Mouse (Mus musculus) olfactory bulb, adult 2 months (tissue): ENCODE data around the gene Ppp2r3a. TPM values are rescaled to one million over a fixed set of nuclear protein-coding genes. Genes with fewer than 3 reads are reported as not detected.

Experiments
- H3K27ac ChIP-seq: fragments of 200-500 bp; 2 replicates; pipeline ENCODE4 v1.5.1; 2012; ENCODE audit warnings: low read depth, low read length; ENCODE audit not compliant: insufficient read depth
- H3K4me1 ChIP-seq: fragments of 200-500 bp; 2 replicates; pipeline ENCODE4 v1.6.1; 2012; ENCODE audit warnings: low read length; ENCODE audit not compliant: control insufficient read depth, insufficient read depth
- H3K4me3 ChIP-seq: fragments of 200-500 bp; 2 replicates; pipeline ENCODE4 v1.5.1; 2012; ENCODE audit warnings: mild to moderate bottlenecking, low read depth, low read length, moderate library complexity; ENCODE audit not compliant: insufficient read depth
- CTCF ChIP-seq: fragments of 200-500 bp; IDR thresholded peaks from 2 replicates; pipeline ENCODE4 v1.5.1; 2012; ENCODE audit warnings: low read depth, mild to moderate bottlenecking, low read length, moderate library complexity; ENCODE audit not compliant: insufficient read depth
- POLR2A ChIP-seq: fragments of 200-500 bp; IDR thresholded peaks from 2 replicates; pipeline ENCODE4 v1.6.1; 2012; ENCODE audit warnings: mild to moderate bottlenecking, low read depth, low read length, moderate library complexity; ENCODE audit not compliant: insufficient read depth
- WGBS: fragments of 180-500 bp; shearing (Covaris S2); methylation state at CpG from one replicate; pipeline ENCODE4 v1.1.7; 2018; 5-methylcytosine and 5-hydroxymethylcytosine counted together
- polyA plus RNA-seq: library from polyadenylated mRNA; stranded (reverse); fragments of >200 nt; gene quantifications from 2 replicates; pipeline ENCODE4 v1.2.4, GENCODE M21; 2012; ENCODE audit warnings: low replicate concordance; ENCODE audit not compliant: missing spikeins, insufficient read depth, insufficient read length

Gene Ppp2r3a
- polyA plus RNA-seq, 1 experiment: 68.1 TPM

DNA sequence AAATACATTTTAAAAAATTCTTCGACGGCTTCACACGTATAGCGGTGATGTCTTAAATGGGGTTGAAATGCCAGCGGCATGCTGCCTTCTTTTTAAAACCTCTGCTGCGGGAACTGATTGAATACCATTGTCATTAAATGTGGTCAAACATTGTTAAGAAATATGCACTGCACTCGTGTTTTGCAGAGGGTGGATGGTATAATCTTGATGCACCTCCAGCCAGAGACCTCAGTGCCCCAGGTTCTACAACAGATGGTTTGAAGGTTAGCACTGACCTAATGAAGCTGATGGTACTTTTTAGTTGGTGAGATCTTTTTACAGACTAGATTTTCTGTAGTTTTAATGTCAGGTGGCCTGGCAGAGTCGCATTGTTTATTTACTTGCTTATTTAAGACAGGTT, 175.9 kb downstream of the Ppp2r3a start:
- H3K4me1 ChIP-seq: peaks cover 5% of the 10 kb centered on the region; the same call in 1 of the 2 replicates
- H3K4me3 ChIP-seq: peak overlapping the region; percentile 73
- TF ChIP-seq POLR2A (no peak), CTCF (no peak)
- WGBS: under 1% methylated on average over 8 of the region's 8 CpGs
- no peak overlapping the region for H3K27ac ChIP-seq

DNA sequence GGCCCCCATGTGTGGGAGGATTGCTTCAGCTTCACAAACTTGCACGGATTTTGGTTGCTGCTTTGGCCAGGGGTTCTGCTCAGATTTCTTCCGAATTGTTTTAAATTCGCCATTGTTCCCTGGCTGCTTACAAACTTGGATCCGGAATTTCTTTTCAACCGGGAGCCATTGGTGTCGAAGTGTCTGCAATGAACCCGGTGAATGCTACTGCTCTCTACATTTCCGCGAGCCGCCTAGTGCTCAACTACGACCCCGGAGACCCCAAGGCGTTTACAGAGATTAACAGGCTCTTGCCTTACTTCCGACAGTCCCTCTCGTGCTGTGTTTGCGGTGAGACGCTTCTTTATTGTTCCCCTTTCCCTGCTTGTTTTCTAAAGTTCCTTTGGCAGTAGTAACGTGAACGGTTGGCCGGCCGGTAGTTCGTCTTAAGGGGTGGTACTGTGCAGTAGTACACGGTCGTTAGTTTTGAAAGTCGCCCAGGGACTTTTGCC, 176.5 kb downstream of the Ppp2r3a start:
- under 1% methylated on average over 25 of the region's 25 CpGs for WGBS

DNA sequence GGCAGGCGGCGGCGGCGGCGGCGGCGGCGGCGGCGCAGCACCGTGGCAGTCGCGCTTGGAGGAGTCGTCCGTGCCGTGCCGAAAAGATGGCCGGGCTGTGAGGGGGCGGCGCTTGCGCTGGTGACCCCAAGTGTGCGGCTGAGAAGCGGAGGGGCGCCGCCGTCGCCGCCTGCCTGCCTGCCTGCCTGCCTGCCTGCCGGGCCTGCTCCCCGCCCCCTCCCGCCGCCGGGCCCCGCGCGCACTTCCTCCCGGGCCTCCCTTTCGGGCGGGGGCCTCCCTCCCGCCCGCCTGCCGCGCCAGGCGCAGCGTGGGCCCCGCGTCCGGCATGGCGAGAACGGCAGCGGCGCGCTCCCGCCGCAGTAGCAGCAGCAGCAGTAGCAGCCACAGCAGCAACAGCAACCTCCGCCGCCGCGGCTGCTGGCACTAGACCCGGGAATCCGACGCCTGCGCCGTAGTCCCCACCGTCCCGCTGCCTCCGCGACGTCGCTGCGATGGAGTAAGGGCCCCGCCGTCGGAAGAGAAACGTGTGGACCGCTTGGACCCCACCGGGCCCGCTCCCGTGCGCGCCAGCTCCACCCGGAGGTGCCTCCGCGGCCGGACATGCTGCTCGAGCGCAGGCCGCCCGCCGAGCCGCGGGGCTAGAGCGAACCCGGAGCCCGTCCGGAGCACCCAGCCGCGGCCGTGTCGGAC, 177.1 kb downstream of the Ppp2r3a start:
- TF ChIP-seq CTCF (no peak), POLR2A (0 out of 2 replicates have a peak, but pooled peaks have one; percentile 5)

More for the DNA sequence above, 176.5 kb downstream of the Ppp2r3a start:
- Histone ChIP-seq H3K27ac (peak overlapping the region; percentile 69), H3K4me1 (peaks cover 4% of the 10 kb centered on the region; the same call in 1 of the 2 replicates), H3K4me3 (peak overlapping the region; percentile 73)
- TF ChIP-seq POLR2A (no peak), CTCF (no peak)

DNA sequence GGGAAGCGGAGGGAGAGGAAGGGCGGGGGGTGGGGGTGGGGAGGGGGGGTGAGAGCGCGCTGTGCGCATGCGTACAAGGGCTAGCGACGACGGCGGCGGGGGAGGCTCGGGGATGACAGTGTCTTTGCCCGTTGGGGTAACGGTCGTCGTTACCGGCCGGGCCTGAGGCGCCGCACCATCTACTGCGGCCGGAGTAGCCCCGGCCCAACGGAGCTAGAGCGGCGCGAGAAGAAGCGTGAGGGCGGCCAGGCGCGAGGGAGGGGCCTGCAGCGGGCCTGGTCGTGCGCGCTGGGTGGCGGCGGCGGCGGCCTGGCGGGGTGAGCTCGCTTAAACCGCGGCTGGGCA, 177.6 kb downstream of the Ppp2r3a start, which contains the start of gene Msl2:
Gene Msl2 (plus strand): TSS at position 115 of the 345 bp plus-strand sequence.
- under 1% methylated on average over 32 of the region's 43 CpGs for WGBS
- Histone ChIP-seq H3K4me1 (peaks cover 2% of the 10 kb centered on the region; the same call in 1 of the 2 replicates), H3K27ac (peak within 1 kb of the TSS; percentile 95), H3K4me3 (peak within 1 kb of the TSS; percentile 73)
- TF ChIP-seq CTCF (no peak), POLR2A (peak; percentile 69)

More for the DNA sequence above, 177.1 kb downstream of the Ppp2r3a start:
- WGBS: under 1% methylated on average over 81 of the region's 100 CpGs
- Histone ChIP-seq H3K27ac (peak overlapping the region; percentile 95), H3K4me3 (peak overlapping the region; percentile 73), H3K4me1 (peaks cover 2% of the 10 kb centered on the region; the same call in 1 of the 2 replicates)

DNA sequence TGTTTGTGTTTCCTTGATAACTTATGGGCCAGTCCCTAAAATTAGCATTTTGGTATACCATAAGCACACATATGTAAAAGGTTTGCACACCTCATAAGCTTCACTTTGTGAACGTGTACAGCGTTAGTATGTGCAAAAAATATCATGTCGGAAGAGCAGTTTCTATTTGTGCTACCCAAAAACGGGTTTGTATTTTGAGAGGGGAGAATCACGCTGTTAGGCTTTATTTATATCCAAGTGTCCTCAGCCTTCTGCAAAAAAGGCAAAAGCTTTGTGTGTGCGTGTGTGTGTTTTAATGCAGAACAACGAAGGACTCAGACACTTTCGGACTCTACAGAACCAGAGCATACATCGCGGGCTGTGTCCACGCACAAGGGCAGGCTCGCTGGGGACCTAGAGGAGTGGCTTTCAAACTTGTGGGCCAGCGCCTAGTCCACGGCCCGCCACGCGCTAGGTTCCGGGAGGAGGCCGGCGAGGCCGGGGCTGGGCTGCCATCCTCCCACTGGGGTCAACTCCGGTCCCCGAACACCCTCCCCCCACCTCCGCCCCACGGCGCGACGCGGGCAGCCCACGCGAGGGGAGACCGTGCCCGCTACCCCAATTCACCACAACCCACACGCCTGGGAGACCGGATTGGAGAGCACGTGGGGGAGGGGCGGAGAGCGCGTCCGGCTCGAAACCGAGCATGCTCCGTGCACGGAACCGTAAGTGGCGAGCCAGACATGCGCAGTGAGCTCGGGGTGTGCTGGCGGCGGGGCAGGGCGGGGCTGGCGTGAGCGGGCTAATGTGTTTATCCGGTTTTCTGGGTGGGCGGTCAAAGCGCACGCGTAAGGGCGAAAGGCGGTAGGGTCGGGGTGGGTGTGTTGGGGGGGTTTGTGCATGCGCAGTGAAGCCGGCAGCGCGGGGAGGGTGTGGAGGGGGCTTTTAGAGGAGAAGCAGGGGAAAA, 178.3 kb downstream of the Ppp2r3a start:
- TF ChIP-seq POLR2A (no peak; the same call in 1 of the 2 replicates), CTCF (no peak)
- WGBS: under 1% methylated on average over 60 of the region's 65 CpGs
- no peaks in the 10 kb centered on the region for H3K4me1 ChIP-seq
- H3K4me3 ChIP-seq: peak overlapping the region; percentile 73
- H3K27ac ChIP-seq: peak overlapping the region; percentile 92

DNA sequence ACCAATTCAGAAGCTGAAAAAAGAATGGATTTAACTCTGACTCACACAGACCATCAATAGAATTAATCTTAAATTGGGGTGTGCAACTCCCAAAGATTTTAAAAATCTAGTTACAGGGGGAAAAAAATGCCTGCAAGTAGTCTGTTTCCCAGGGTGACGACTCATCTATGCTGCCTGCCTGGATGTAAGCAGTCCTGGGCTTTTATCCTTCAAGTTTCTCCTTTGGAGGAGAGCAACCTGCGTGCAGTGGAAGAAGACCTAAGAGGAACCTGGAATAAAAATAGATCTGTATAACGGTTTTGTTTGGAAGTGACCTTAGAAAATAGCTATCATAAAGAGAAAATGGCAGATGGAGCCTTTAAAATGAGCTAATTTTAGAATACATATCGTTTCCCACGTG, 179.1 kb downstream of the Ppp2r3a start:
- no peak for TF ChIP-seq CTCF
- TF ChIP-seq POLR2A: no peak
- Histone ChIP-seq H3K4me1 (no peaks in the 10 kb centered on the region), H3K4me3 (no peak overlapping the region), H3K27ac (no peak overlapping the region)
- 14% methylated on average over 5 of the region's 5 CpGs for WGBS

DNA sequence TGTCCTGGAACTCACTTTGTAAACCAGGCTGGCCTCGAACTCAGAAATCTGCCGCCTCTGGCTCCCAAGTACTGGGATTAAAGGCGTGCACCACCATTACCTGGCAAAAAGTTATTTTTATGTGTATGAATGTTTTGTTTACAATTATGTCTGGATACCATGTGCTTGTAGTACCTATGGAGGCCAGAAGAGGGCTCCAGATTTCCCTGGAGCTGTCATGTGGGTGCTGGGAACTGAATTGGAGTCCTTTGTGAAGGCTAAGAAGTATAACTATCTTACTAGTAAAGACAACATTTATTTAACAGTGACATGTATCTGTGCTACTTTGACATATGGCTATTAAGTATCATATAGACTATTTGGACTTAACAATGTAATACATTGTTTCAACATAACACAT, 181.8 kb downstream of the Ppp2r3a start:
- TF ChIP-seq POLR2A (no peak), CTCF (no peak)
- H3K4me3 ChIP-seq: no peak overlapping the region
- 94% methylated on average over 3 of the region's 3 CpGs for WGBS
- no peak overlapping the region for H3K27ac ChIP-seq
- H3K4me1 ChIP-seq: no peaks in the 10 kb centered on the region

DNA sequence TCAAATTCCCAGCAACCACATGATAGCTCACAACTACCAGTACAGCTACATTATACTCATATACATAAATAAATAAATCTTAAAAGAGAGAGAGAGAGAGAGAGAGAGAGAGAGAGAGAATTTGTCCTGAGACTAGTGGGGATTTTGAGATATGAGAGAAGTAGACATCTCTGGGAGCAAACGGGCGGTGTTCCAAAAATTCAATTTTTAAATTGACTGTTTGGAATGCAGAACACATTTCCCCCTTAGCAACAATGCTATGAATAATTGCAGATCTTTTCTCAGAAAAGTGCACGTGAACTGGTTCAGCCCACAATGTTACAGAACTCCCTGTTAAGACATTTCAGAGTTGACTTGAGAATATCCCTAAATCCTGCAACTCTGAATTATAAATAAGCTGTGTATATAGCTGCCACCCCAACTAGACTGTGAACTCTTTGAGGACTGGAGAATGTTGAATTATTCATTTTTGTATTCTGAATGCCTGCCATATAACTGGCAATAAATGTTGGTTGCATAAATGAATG, 186.5 kb downstream of the Ppp2r3a start:
- Histone ChIP-seq H3K4me3 (no peak overlapping the region), H3K4me1 (0 out of 2 replicates have a peak, but pooled peaks cover 2% of the 10 kb centered on the region), H3K27ac (no peak overlapping the region)
- no peak for TF ChIP-seq POLR2A
- TF ChIP-seq CTCF: no peak
- WGBS: 57% methylated on average over 3 of the region's 3 CpGs
